Mouse (Mus musculus) T-helper 17 cell (primary cell): Measurements from ENCODE around the gene Cercam.
"Not testable (repeated sequence)": the region's sequence is repeated elsewhere in the genome, so short reads cannot be mapped to it uniquely, and the experiment has no call there.

Experiments used
- in situ Hi-C, 2 experiments: fragments of 300-600 bp; cut with MboI, MseI; formaldehyde crosslinking; loops; 1 replicate in 1 of 2; 2 replicates in 1 of 2; pipeline ENCODE4 v1.15.1; 2025; ENCODE audit warnings: high pct_unique_total_duplicates in 2 of 2

The Cercam gene

DNA sequence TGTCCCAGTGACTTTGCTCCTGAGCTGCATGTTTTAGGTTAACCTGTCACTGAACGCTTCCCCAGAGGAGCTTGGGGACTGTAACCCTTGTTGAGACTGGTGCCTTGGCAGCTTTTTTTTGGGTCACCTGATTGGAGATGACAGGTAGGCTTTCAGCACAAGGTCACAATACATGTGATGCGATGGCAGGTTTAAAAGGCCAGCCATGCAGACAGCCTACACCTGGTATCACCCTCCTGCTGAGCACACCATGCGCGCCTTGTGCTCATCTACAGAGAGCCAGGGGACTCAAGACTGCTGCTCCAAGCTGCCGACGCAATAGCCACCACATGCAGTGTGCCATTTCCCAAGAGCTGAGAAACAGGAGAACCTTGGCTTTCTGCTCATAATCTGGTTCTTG lies 22.8 kb downstream of the Cercam start:
- in situ Hi-C loops = no loop called here

DNA sequence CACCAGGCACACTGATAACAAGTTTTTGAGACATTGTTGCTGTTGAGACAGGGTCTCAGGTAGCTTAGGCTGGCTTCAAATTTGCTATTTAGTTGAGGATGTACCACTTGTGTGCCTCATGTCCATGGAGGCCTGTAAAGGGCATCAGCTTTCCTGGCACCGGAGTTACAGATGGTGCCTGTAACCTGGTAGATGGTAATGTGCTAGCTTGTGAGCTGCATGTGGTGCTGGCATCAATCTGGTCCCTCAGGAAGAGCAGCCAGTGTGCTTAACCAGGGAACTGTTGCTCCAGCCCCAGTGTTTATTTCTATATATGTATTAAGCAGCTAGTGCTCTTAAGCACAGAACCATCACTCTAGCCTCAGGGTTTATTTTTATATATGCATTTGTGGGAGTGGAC lies 27.1 kb downstream of the Cercam start:
- in situ Hi-C loops = no loop called here

DNA sequence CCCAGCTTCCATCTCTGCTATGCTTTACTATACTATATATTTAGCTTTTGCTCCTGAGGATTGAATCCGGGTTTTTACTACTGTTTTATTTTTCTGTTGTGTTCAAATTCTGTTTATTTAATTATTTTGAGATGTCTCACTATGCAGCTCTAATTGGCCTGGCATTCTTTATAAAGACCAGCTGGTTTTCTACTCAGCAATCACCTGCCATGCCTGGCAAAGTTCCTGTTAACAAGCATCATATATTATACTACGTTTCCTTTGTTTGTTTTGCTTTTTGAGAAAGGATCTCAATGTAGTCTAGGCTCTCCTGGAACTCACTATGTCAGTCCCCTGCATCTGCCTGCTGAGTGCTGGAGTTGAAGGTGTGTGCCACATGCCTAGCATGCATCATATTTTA lies 28.4 kb downstream of the Cercam start:
- in situ Hi-C loops = no loop called here

DNA sequence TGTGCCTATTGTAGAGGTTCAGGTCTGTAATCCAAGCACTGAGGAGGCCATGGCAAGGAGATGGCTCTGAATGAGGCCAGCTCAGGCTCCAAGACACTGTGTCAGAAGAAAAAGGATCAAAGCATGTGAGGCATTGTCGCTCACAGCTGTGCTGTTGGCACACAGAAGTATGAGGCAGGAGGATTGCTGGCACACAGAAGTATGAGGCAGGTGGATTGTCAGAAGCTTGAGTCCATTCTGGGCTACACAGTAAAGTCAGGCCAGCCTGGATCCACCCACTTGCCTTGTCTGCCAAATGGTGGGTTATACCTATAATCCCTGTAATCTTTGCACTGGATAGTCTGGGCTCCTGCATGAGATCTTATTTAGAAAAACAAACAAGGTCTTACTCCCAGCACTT lies 29.1 kb downstream of the Cercam start:
- in situ Hi-C loops = no loop called here

DNA sequence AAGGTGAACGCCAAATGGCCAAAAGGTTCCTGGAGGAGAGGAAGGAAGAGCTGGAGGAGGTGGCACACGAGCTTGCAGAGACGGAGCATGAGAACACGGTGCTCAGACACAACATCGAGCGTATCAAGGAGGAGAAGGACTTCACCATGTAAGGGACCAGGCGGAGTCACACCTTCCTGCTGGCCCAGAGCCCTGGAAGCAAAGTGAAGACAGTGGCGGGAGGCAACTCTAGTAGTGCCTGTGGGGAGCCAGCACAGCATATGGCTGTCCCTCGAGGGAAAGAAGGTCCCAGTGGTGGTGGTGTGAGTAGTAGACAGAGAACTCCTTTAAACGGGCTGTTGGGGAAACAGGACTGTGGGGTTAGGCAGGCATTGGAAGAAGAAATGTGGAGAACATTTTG lies 33.2 kb downstream of the Cercam start:
- in situ Hi-C loops = loop anchor here in 1 of 2 experiments (5.0 kb wide), 1 partner anchor 80 kb away; no protein-coding TSS in a partner anchor

DNA sequence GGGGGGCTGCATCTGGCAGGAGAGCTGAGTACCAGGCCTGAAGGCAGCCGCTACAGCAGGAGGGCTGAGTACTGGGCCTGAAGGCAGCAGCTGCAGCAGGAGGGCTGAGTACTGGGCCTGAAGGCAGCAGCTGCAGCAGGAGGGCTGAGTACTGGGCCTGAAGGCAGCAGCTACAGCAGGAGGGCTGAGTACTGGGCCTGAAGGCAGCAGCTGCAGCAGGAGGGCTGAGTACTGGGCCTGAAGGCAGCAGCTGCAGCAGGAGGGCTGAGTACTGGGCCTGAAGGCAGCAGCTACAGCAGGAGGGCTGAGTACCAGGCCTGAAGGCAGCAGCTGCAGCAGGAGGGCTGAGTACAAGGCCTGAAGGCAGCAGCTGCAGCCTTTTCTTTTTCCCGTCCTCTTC lies 39.2 kb downstream of the Cercam start:
- in situ Hi-C loops = not testable (repeated sequence)

DNA sequence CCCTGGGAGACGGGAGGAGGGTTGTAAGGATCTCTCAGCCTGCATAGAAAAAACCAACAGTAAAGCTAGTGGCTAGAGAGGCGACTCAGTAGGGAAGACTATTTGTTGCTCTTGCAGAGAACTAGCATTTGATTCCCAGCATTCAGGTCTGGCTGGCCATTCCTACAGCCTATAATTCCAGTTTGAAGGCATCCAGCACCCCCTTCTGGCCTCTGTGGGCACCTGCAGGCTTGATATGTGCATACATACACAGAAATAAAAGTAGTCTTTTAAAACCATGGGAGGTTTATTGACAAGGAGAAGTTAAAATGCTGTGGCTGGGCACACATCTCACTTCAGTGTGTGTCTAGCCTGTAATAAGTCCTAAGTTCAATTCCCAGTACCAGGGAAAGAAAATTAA lies 41.1 kb downstream of the Cercam start:
- in situ Hi-C loops = no loop called here

DNA sequence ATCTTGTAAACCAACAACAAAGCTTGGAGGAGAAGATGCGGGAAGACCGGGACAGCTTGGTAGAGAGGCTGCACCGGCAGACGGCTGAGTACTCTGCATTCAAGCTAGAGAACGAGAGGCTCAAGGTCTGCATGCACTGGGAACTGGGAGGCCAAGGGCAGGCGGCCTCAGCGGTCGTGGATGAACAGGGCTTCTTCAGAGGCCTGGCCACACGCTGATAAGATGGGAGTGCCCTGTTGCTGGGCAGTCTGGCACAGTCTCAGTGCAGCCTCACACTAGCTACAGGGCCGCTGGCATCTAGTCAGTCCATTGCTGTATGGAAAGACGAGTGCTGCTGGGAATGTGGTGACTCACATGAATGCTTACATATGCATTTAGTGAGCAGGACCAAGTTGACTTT lies 48.7 kb downstream of the Cercam start:
- in situ Hi-C loops = no loop called here

DNA sequence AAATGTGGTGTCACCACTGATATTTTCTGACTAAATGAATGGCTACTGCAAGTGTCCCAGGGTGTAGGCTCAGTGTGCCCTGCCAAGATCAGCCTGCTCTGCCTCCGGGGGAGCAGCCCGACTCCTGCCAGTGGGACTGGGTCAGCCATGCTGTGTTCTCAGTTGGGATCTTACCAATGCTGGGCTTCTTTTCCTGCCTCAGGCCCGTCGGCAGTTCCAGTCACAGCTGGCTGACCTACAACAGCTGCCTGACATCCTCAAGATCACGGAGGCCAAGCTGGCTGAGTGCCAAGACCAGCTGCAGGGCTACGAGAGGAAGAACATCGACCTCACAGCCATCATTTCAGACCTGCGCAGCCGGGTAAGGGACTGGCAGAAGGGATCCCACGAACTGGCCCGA lies 53.0 kb downstream of the Cercam start:
- in situ Hi-C loops = no loop called here

DNA sequence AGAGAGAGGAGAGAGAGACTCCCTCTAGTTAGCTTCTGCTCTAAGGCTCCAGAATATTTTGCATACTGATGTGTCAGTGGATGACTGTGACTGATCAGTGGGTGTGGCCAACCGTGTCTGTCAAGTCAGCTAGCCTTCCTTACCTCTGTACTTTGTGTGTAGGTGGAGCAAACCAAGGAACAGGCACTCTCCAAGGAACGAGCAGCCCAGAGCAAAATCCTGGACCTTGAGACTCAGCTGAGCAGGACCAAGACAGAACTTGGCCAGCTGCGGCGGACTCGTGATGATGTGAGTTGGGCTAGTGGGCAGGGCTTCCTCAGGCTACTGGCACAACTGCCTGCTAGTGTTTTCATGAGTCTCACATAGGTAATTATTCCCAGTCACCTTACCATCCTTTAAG lies 57.6 kb downstream of the Cercam start:
- in situ Hi-C loops = no loop called here

DNA sequence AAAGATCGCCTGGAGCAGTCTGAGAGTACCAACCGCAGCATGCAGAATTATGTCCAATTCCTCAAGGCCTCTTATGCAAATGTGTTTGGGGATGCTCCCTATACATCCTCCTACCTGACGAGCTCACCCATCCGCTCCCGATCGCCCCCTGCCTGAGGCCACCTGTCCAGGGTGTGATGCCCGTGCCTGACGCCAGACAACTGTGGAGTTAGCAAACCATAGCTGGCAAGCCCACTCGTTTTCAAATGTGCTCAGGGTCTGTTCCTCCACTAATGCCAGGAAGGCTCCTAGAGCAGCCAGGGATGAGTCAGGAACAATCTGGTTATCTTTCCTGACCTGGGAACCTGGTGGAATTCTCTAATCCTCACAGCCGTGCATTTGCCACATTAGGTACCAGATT lies 61.5 kb downstream of the Cercam start:
- in situ Hi-C loops = loop anchor here in 1 of 2 experiments (10.0 kb wide), 1 partner anchor 56 kb away; no protein-coding TSS in a partner anchor

DNA sequence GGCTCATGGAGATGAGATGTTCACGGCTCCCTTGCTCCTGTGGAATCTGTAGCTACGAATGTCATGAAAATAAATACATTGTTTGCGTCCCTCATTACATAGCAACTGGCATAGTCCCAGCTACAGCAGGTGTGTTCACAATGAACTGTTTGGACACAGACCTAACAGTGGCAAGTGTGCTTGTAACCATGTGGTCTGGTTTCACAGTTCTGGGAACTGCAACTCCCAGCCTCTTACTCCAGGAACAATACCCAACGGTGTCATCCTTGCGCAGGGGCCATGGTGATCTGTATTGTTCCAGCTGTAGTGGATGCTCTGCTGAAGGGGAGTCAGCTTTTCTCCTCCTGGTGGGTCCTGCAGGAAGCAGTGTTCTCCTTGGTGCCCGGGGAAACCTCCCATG lies 62.2 kb downstream of the Cercam start:
- in situ Hi-C loops = loop anchor here in 1 of 2 experiments (10.0 kb wide), 1 partner anchor 56 kb away; no protein-coding TSS in a partner anchor
